In the genomic region with DNA sequence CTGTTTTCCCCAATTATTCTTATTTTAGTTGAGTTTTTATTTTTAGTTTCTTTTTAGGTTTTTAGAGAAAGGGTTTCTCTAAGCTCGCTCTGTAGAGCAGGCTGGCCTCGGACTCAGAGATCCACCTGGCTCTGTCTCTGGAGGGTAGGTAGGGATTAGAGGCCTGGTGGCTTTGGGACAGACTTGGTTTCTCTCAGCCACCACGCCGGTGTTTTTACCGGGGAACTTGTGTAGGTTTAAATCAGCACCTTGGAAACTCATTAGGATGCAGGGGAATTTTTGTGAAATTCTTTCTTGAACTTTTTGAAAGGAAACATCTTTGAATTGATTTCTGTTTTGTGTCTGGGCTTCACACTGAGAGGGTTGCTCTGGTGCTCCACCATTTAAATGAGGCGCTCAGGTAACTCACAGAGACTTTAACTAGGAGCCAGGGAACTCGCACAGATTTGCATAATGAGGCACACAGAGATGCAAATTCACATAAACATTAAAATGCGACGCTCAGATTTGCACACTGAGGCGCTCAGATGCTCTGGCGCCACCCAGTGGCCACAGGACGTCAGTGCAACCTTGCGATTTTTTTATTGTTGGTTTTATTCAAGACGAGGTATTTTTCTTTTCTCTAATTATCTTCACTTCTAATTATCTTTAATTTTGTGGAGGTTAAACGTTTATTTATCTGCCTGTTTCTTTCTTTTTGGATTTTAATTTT, we compare ENCODE assay signal across 8 mouse cellular contexts. TPM values are rescaled to one million over a fixed set of nuclear protein-coding genes. Genes with fewer than 3 reads are reported as not detected.
A peak's percentile ranks its signal among the peaks of the same experiment; 100 is the strongest.
DNase-seq lines count a peak whose midpoint lies in the region; ATAC-seq and TF ChIP-seq lines count a peak whose summit lies in the region.
"Not testable (repeated sequence)": the region's sequence is repeated elsewhere in the genome, so short reads cannot be mapped to it uniquely, and the experiment has no call there.

No protein-coding gene starts in this region.

- H3K4me3 ChIP-seq in limb, embryonic 14.5 days (replicated peaks; ENCODE audit: low read length): not testable (repeated sequence)

- DNase-seq in 3T3-L1 (ENCODE audit: low read depth, low spot score): peak; percentile 77
- peak; percentile 80 for DNase-seq in T-cell, adult 2 months (ENCODE audit: low spot score)
- peak; percentile 68 to 76 for DNase-seq in cerebellum, postnatal 25 days
- peak; percentile 93 for DNase-seq in forelimb bud, embryonic 11.5 days (ENCODE audit: low read depth, low spot score)
- DNase-seq in kidney, adult 18-20 months: peak; percentile 91
- peak; percentile 85 for DNase-seq in limb, embryonic 14.5 days (ENCODE audit: low spot score)
- DNase-seq in neural tube, embryonic 10.5 days (ENCODE audit: extremely low spot score, low spot score): peak; percentile 80
- DNase-seq in testis, postnatal 14 days (ENCODE audit: low spot score): peak; percentile 57

- peaks cover 15% of the 10 kb centered on the region for H3K9me3 ChIP-seq in limb, embryonic 14.5 days (ENCODE audit: control insufficient read depth, low read length)

- peaks cover 46% of the 10 kb centered on the region for H3K36me3 ChIP-seq in limb, embryonic 14.5 days (ENCODE audit: control insufficient read depth, insufficient read depth, low read length)

- not testable (repeated sequence) for H3K4me2 ChIP-seq in limb, embryonic 14.5 days (replicated peaks; ENCODE audit: low read depth, low read length, severe bottlenecking)

- not testable (repeated sequence) for H3K27me3 ChIP-seq in limb, embryonic 14.5 days (ENCODE audit: control insufficient read depth, insufficient read depth, low read length)

- not testable (repeated sequence) for TF ChIP-seq POLR2A in limb, embryonic 14.5 days (IDR thresholded peaks at IDR 0.05; ENCODE audit: borderline replicate concordance, extremely low read depth, insufficient read depth, insufficient read length)

- not testable (repeated sequence) for H3K4me1 ChIP-seq in limb, embryonic 14.5 days (ENCODE audit: control insufficient read depth, insufficient read depth, low read length)

- H3K27ac ChIP-seq in limb, embryonic 14.5 days (replicated peaks; ENCODE audit: low read depth, low read length): not testable (repeated sequence)

- not testable (repeated sequence) for H3K9ac ChIP-seq in limb, embryonic 14.5 days (ENCODE audit: low read depth, low read length, severe bottlenecking)

- 57% methylated on average over 15 of the region's 15 CpGs for WGBS in limb, embryonic 14.5 days

- ATAC-seq in limb, embryonic 14.5 days (ENCODE audit: low FRiP score, low read depth): not testable (repeated sequence)

RNA-seq across cellular contexts. Expression of a gene that starts 12.4 kb away (rescaled TPM):
- 580 and 2,943 TPM in 2 replicates for polyA plus RNA-seq in limb, embryonic 14.5 days (2012; rRNA removed)
- polyA plus RNA-seq in limb, embryonic 14.5 days (2014; fragmentation: Nextera tagmentation; extraction: Ambion mirVana): 187 and 412 TPM in 2 replicates
